Mouse (Mus musculus) gastrocnemius, postnatal 14 days (tissue): Measurements from ENCODE around the gene Eed. TPM values are rescaled to one million over a fixed set of nuclear protein-coding genes. Genes with fewer than 3 reads are reported as not detected.
"Not testable (repeated sequence)": the region's sequence is repeated elsewhere in the genome, so short reads cannot be mapped to it uniquely, and the experiment has no call there.

ENCODE experiments used
- DNase-seq: peaks from one replicate; pipeline ENCODE4 v3.0.0; 2021; ENCODE audit warnings: mixed read lengths
- intact Hi-C: fragments of 180-260 bp; cut with DNase I; formaldehyde crosslinking; loops from one replicate; pipeline ENCODE4 v1.15.1; 2025; ENCODE audit warnings: low total_unique reads
- long read RNA-seq, 2 experiments: library from polyadenylated mRNA; stranded (forward); transcript quantifications; one replicate each; pipeline ENCODE4 v2.0.0; 2021
- total RNA-seq, 2 experiments: library from RNA; stranded (reverse); gene quantifications; 2 replicates each; pipeline ENCODE4 v1.2.3; 2021

Eed gene
- 10 to 100 TPM; 19.1 to 26.6 TPM for total RNA-seq
- long read RNA-seq, experiment 1, transcript Eed-201 (12 exons, 2,067 nt): major isoform, 12 of 17 reads
- long read RNA-seq, experiment 1, partial matches to known transcripts: 1 of 17 reads
- long read RNA-seq, experiment 1, other reads (novel, unspliced or antisense): 4 of 17 reads
- long read RNA-seq, experiment 2, transcript Eed-201 (12 exons, 2,067 nt): major isoform, 14 of 23 reads
- long read RNA-seq, experiment 2, partial matches to known transcripts: 0 of 23 reads
- long read RNA-seq, experiment 2, other reads (novel, unspliced or antisense): 8 of 23 reads

- intact Hi-C loops: no loop called here
- peak; percentile 97 for DNase-seq
These were observed at the start of gene Eed for GRCm38 (mm10) chr7:89980485-89981422. Gene Eed (minus strand): TSS chr7:89980983.

- DNase-seq: peak; percentile 63
- intact Hi-C loops: no loop called here
These were observed 49.0 kb upstream of the Eed start for GRCm38 (mm10) chr7:90029548-90030485.

GRCm38 (mm10) chr7:90028888-90029547 is 48.2 kb upstream of the Eed start:
- intact Hi-C loops: no loop called here
- DNase-seq: peak; percentile 61

DNA sequence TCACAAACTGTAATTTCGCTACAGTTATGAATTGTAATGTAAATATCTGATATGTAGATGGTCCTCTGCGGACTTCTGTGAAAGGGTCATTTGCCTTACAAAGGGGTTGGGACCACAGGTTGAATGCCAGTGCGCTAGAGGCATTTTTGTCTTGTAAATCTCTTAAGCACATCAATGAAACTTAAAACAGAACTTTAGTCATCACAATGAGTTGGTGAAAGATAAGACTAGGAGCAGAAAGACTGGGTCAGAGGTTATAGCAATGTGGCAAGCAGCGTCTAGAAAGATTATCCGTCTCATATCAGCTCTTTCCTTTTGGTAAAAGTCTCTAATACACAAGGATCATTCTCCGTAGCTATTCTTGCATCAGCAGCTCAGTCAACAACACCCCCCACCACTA is 44.2 kb upstream of the Eed start:
- intact Hi-C loops: no loop called here
- no peak for DNase-seq

GRCm38 (mm10) chr7:90022974-90023707 is 42.4 kb upstream of the Eed start:
- DNase-seq: peak; percentile 41
- intact Hi-C loops: no loop called here

GRCm38 (mm10) chr7:90020331-90020730 is 39.5 kb upstream of the Eed start:
- no peak for DNase-seq

DNA sequence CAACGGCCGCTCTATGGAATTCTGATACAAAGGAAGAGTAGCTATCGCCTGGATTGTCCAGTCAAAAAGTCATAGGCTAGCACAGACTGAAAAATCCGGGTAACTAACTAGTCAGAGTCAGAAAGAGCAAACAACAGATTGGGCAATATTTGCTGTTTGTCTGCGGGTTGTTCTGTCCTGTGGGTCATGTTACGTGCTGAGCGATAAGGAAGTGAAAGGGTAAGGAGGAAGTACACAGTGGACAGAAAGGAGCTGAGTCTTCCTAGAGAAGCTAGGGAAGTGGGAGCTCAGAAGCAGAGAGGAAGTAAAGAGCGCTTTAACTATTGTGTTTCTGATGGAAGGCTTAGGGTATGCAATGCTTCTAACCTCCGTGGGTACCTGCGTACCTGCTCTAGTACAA is 38.8 kb upstream of the Eed start:
- intact Hi-C loops: no loop called here
- no peak for DNase-seq

More at GRCm38 (mm10) chr7:90020331-90020730, 39.5 kb upstream of the Eed start:
- intact Hi-C loops: no loop called here

DNA sequence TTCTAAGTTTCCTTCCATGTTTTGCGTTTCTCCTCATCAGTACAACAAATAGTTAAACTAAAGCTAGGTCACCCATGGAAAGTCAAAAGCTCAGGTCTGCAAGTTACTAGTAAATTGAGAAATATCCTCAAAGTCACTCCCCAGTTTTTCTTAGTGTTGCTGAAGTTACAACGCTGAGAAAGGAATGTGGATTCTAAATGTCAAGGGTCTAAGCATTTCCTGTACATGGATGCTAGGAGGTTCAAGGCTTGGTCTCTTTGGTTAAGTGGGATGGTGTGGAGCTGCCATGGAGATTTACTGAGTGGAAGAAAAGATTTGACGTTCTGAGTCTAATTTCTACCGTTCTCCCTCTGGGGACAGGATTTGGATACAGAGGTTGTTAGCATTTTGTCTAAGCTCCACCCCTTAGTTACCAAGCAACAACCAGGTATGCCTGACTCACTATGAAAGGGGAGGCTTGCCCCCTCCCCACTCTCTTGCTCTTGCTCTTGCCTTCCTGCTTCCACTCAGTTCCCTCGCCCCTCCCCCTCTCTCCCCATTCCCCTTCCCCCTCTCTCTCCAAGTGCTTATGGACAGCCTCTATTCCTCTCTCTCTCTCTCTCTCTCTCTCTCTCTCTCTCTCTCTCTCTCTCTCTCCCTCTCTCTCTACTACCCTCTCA is 36.3 kb upstream of the Eed start:
- DNase-seq: no peak
- intact Hi-C loops: no loop called here

- no peak for DNase-seq
- intact Hi-C loops: no loop called here
These were observed 35.7 kb upstream of the Eed start for GRCm38 (mm10) chr7:90016459-90016858.

- DNase-seq: no peak
These were observed 26.2 kb upstream of the Eed start for GRCm38 (mm10) chr7:90006667-90007653.

GRCm38 (mm10) chr7:90004781-90005180 is 24.0 kb upstream of the Eed start:
- intact Hi-C loops: no loop called here

More at GRCm38 (mm10) chr7:90006667-90007653, 26.2 kb upstream of the Eed start:
- intact Hi-C loops: no loop called here

GRCm38 (mm10) chr7:90002375-90002774 is 21.6 kb upstream of the Eed start:
- intact Hi-C loops: no loop called here
- no peak for DNase-seq

More at GRCm38 (mm10) chr7:90004781-90005180, 24.0 kb upstream of the Eed start:
- no peak for DNase-seq

GRCm38 (mm10) chr7:89999491-89999890 is 18.7 kb upstream of the Eed start:
- DNase-seq: no peak
- intact Hi-C loops: loop anchor here (5.0 kb wide), 1 partner anchor 268 kb away; the partner anchor contains the start of gene Ccdc83

GRCm38 (mm10) chr7:89998624-89999006 is 17.8 kb upstream of the Eed start:
- intact Hi-C loops: loop anchor here (5.0 kb wide), 1 partner anchor 269 kb away; the partner anchor contains the start of gene Ccdc83
- no peak for DNase-seq

DNA sequence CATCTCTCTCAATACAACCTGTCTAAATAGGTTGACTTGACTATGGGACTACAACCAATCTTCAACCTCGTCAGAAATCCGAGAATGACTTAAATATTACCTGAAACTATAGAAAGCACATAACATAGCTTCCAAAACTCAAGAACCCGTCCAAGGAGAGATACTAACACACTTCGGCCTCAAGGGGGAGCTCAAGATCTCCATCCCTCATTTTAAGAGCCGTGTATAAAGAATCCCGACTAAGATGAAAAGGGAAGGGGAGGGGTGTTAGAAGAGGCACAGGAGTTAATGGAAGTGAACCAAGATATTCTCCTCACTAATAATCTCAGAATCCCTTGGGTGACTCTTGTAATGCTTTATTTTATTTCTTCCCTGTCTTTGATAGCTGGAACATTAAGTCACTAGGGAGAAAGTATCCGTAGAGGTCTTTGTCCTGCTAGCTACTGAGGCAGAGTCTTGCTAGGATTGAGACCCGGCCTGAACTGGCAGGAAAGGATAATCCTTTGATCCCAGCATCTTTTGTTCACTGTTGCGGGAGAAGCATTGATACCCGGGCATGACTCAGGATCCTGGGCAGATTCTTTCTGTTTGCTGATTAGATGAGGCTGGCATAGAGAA is 17.3 kb upstream of the Eed start:
- intact Hi-C loops: loop anchor here (5.0 kb wide), 1 partner anchor 269 kb away; the partner anchor contains the start of gene Ccdc83
- DNase-seq: peak; percentile 13

GRCm38 (mm10) chr7:89997526-89997925 is 16.7 kb upstream of the Eed start:
- intact Hi-C loops: loop anchor here (5.0 kb wide), 1 partner anchor 270 kb away; the partner anchor contains the start of gene Ccdc83
- not testable (repeated sequence) for DNase-seq
